Mouse (Mus musculus): Measurements from ENCODE around the gene H2afj. TPM values are rescaled to one million over a fixed set of nuclear protein-coding genes. Genes with fewer than 3 reads are reported as not detected.
A peak's percentile ranks its signal among the peaks of the same experiment; 100 is the strongest.

The H2afj gene
- polyA plus RNA-seq, 1 experiment = 209 TPM

GRCm38 (mm10) chr6:136848399-136848798, 40.4 kb downstream of the H2afj start:
- no peaks in the 10 kb centered on the region for H3K27me3 ChIP-seq (ENCODE audit: control insufficient read depth)
- H3K4me3 ChIP-seq (replicated peaks) = no peak overlapping the region
- peaks cover 38% of the 10 kb centered on the region for H3K4me1 ChIP-seq (ENCODE audit: control insufficient read depth)
- TF ChIP-seq TAL1 (IDR thresholded peaks at IDR 0.05; ENCODE audit: low read length) (no peak), GATA1 (IDR thresholded peaks at IDR 0.05; ENCODE audit: low read length) (no peak)
- peaks cover 74% of the 10 kb centered on the region for H3K36me3 ChIP-seq (ENCODE audit: control insufficient read depth)
- H3K9me3 ChIP-seq (ENCODE audit: control insufficient read depth, low read length) = no peaks in the 10 kb centered on the region

- H3K4me3 ChIP-seq (replicated peaks) = no peak overlapping the region
These were observed 40.9 kb downstream of the H2afj start for GRCm38 (mm10) chr6:136848971-136849370.

GRCm38 (mm10) chr6:136850267-136850666, 42.2 kb downstream of the H2afj start:
- peaks cover 92% of the 10 kb centered on the region for H3K36me3 ChIP-seq (ENCODE audit: control insufficient read depth)

More at GRCm38 (mm10) chr6:136848971-136849370, 40.9 kb downstream of the H2afj start:
- no peaks in the 10 kb centered on the region for H3K9me3 ChIP-seq (ENCODE audit: control insufficient read depth, low read length)
- H3K27me3 ChIP-seq (ENCODE audit: control insufficient read depth) = no peaks in the 10 kb centered on the region
- H3K36me3 ChIP-seq (ENCODE audit: control insufficient read depth) = peaks cover 79% of the 10 kb centered on the region
- TF ChIP-seq TAL1 (IDR thresholded peaks at IDR 0.05; ENCODE audit: low read length) (no peak), GATA1 (IDR thresholded peaks at IDR 0.05; ENCODE audit: low read length) (no peak)
- peaks cover 43% of the 10 kb centered on the region for H3K4me1 ChIP-seq (ENCODE audit: control insufficient read depth)

DNA sequence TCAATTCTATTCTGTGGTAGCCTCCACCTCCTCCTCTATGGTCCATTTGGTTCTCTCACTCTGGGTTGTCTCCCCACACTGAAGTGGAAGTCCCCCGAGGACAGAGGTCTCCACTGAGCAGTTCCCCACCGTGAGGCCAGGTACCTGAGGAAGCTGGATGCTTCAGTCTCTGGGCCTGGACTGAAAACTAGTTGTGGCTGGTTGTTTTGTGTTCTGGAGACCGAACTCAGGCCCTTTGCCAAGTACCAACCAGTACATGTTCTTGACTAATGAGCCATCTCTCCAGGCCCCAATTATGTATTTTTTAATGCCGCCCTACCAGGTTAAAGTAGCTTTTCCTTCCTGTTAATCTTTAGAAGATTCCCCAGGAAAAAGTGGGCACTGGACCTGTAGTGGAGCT, 44.3 kb downstream of the H2afj start:
- peaks cover 61% of the 10 kb centered on the region for H3K4me1 ChIP-seq (ENCODE audit: control insufficient read depth)
- no peaks in the 10 kb centered on the region for H3K9me3 ChIP-seq (ENCODE audit: control insufficient read depth, low read length)
- no peaks in the 10 kb centered on the region for H3K27me3 ChIP-seq (ENCODE audit: control insufficient read depth)
- H3K4me3 ChIP-seq (replicated peaks) = no peak overlapping the region
- no peak for TF ChIP-seq TAL1 (IDR thresholded peaks at IDR 0.05; ENCODE audit: low read length)
- TF ChIP-seq GATA1 (IDR thresholded peaks at IDR 0.05; ENCODE audit: low read length) = no peak
- peaks cover 85% of the 10 kb centered on the region for H3K36me3 ChIP-seq (ENCODE audit: control insufficient read depth)

More at GRCm38 (mm10) chr6:136850267-136850666, 42.2 kb downstream of the H2afj start:
- H3K4me3 ChIP-seq (replicated peaks) = no peak overlapping the region
- peaks cover 56% of the 10 kb centered on the region for H3K4me1 ChIP-seq (ENCODE audit: control insufficient read depth)
- TF ChIP-seq GATA1 (IDR thresholded peaks at IDR 0.05; ENCODE audit: low read length) = no peak
- no peaks in the 10 kb centered on the region for H3K27me3 ChIP-seq (ENCODE audit: control insufficient read depth)
- no peaks in the 10 kb centered on the region for H3K9me3 ChIP-seq (ENCODE audit: control insufficient read depth, low read length)

DNA sequence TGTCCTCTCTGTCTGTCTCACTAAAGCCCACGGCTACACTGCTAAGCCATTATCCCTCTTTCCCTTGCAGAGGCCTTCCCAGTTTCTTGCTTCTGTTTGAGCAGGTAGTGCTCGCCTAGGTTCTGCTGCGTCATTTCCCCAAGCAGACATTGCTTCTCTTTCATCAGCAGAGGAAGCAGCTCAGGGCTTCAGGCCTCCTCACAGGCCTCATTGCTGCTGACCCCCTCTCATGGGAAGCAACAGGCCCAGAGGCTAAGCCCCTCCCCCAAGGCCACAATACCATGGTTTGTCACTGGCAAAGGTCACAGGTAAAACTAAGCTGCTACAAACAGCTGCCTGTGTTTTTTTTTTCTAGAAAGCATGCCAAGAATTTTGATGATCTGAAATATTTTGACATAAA, 44.7 kb downstream of the H2afj start:
- Histone ChIP-seq H3K27me3 (ENCODE audit: control insufficient read depth) (no peaks in the 10 kb centered on the region), H3K36me3 (ENCODE audit: control insufficient read depth) (peaks cover 81% of the 10 kb centered on the region), H3K4me1 (ENCODE audit: control insufficient read depth) (peaks cover 62% of the 10 kb centered on the region), H3K4me3 (replicated peaks) (peak overlapping the region; percentile 70), H3K9me3 (ENCODE audit: control insufficient read depth, low read length) (no peaks in the 10 kb centered on the region)
- no peak for TF ChIP-seq TAL1 (IDR thresholded peaks at IDR 0.05; ENCODE audit: low read length)
- no peak for TF ChIP-seq GATA1 (IDR thresholded peaks at IDR 0.05; ENCODE audit: low read length)

GRCm38 (mm10) chr6:136854361-136854781, 46.3 kb downstream of the H2afj start:
- no peaks in the 10 kb centered on the region for H3K27me3 ChIP-seq (ENCODE audit: control insufficient read depth)
- H3K4me3 ChIP-seq (replicated peaks) = peak overlapping the region; percentile 70
- H3K36me3 ChIP-seq (ENCODE audit: control insufficient read depth) = peaks cover 64% of the 10 kb centered on the region
- H3K4me1 ChIP-seq (ENCODE audit: control insufficient read depth) = peaks cover 64% of the 10 kb centered on the region
- TF ChIP-seq GATA1 (IDR thresholded peaks at IDR 0.05; ENCODE audit: low read length) (no peak), TAL1 (IDR thresholded peaks at IDR 0.05; ENCODE audit: low read length) (no peak)
- no peaks in the 10 kb centered on the region for H3K9me3 ChIP-seq (ENCODE audit: control insufficient read depth, low read length)

GRCm38 (mm10) chr6:136855183-136855582, 47.1 kb downstream of the H2afj start:
- Histone ChIP-seq H3K4me1 (ENCODE audit: control insufficient read depth) (peaks cover 67% of the 10 kb centered on the region), H3K27me3 (ENCODE audit: control insufficient read depth) (no peaks in the 10 kb centered on the region), H3K4me3 (replicated peaks) (peak overlapping the region; percentile 70), H3K36me3 (ENCODE audit: control insufficient read depth) (peaks cover 56% of the 10 kb centered on the region), H3K9me3 (ENCODE audit: control insufficient read depth, low read length) (no peaks in the 10 kb centered on the region)
- TF ChIP-seq GATA1 (IDR thresholded peaks at IDR 0.05; ENCODE audit: low read length) (no peak), TAL1 (IDR thresholded peaks at IDR 0.05; ENCODE audit: low read length) (no peak)

DNA sequence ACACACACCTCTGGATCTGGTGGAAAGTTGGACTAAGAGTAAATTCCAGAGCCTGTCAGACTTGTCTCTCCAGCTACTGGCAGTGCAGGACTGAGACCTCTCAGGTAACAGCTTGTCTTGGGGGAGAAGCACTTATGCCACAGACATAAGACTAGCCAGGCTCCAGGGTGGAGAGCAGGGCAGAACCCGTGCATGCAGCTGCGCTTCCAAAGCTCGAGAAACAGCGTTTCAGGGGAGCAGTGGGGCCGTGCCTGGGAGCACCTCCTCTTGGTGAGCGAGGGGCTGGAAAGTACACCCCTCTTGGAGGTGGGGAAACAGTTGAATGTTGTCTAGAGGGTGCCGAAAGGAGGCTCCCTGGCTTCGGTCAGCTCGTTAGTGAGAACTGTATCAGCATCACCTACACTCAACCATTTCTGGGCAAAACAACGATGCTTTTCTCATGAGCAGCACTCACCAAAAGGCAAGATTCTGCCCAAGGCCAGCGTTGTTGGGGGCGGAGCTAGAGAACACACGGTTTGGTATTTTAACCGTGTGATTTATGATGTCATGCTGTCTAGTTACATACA, 48.1 kb downstream of the H2afj start:
- no peaks in the 10 kb centered on the region for H3K27me3 ChIP-seq (ENCODE audit: control insufficient read depth)
- H3K4me1 ChIP-seq (ENCODE audit: control insufficient read depth) = peaks cover 74% of the 10 kb centered on the region
- H3K4me3 ChIP-seq (replicated peaks) = peak overlapping the region; percentile 70
- peaks cover 48% of the 10 kb centered on the region for H3K36me3 ChIP-seq (ENCODE audit: control insufficient read depth)
- no peaks in the 10 kb centered on the region for H3K9me3 ChIP-seq (ENCODE audit: control insufficient read depth, low read length)
- TF ChIP-seq TAL1 (IDR thresholded peaks at IDR 0.05; ENCODE audit: low read length) = no peak
- no peak for TF ChIP-seq GATA1 (IDR thresholded peaks at IDR 0.05; ENCODE audit: low read length)

DNA sequence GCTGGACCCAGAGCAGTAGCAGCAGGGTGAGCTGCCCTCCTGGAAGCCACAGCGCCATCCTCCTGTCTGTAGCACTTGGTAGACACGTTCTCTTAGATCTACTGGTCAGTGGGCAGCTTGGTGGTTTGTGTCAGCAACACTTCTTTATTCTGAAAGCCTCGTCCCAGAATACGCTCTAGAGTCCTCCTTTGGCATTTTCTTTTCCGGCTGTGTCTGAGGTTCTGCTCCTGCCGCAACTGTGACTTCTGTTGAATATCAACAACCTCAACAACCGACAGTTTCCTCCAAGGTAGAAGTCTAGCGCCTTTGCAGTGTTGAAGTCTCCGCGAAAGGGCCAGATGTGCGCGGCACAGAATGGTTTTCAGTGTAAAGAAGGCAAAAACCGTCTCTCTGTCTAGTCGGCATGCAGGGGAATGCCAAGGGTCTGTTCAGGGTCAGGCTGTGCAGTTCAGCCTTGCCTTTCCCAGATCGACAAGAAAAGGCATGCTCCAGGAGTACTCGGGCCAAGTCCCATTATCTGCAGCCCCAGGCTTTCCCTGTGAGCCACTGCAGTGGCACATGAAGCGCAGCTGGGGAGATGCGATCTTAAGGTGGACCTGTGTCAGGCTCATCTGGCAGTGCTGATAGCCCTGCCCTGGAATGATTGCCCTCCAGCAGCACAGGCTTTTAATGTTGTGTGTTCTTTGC, 49.3 kb downstream of the H2afj start, which contains the start of gene Art4:
Art4 (minus strand) TSS at position 548 of the 687 bp plus-strand sequence.
- TF ChIP-seq GATA1 (IDR thresholded peaks at IDR 0.05; ENCODE audit: low read length) (peak; percentile 99), TAL1 (IDR thresholded peaks at IDR 0.05; ENCODE audit: low read length) (peak; percentile 100)
- H3K4me1 ChIP-seq (ENCODE audit: control insufficient read depth) = peaks cover 73% of the 10 kb centered on the region

More for the DNA sequence above, 49.3 kb downstream of the H2afj start, which contains the start of gene Art4:
- Histone ChIP-seq H3K9me3 (ENCODE audit: control insufficient read depth, low read length) (no peaks in the 10 kb centered on the region), H3K27me3 (ENCODE audit: control insufficient read depth) (no peaks in the 10 kb centered on the region), H3K36me3 (ENCODE audit: control insufficient read depth) (peaks cover 40% of the 10 kb centered on the region), H3K4me3 (replicated peaks) (peak within 1 kb of the TSS; percentile 70)

All from erythroblast, embryonic 14.5 days (primary cell).